Mouse (Mus musculus): ENCODE results near the gene Uap1.

The Uap1 gene

DNA sequence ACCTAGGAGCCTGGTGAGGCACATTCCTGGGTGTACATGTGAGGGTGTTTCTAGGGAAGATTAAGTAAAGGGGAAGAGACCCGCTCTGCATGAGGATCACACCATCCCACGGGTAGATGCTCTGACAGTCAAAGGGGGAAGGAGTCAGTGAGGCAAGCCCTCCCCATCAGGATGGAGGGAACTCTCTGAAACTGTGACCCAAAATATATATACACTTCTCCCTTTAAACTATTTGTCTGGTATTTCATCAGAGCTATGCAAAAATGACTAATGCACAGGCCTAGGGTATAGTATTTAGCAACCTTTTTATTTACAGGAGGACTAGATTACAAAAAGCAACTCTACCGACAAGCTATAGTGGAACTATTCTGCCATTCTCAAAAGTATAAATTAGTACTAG lies 9.8 kb downstream of the Uap1 start:
- no peak for DNase-seq (ENCODE audit: low spot score in 2 of 2)

DNA sequence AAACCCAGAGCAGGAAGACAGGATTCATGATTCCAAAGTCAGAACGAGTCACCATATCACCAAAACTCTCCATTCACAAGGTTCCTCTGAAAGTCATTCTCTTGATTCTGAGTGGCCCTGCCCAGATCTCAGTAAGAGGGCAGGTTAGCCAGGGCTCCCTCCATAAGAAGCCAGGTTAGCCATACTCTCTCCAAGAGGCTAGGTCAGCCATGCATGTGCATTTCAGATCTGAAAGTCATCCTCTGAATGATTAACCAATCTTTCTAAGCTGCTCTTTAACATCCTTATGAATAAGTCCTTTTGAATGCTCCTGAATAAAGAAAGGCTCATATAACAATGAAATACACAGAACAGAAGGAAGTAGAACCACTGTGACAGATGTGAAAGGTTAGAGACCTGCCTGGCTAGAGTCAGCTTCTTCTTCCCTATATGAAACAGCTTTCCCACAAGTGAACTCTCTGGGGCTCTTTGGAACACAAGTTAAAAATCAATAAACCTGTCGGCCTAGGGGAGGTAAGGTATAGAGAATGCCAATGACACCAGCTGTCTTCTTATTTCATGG lies 10.6 kb downstream of the Uap1 start:
- DNase-seq (ENCODE audit: low spot score in 2 of 2): no peak

- DNase-seq (ENCODE audit: low spot score in 2 of 2): no peak
Measured at GRCm38 (mm10) chr1:170163398-170163943, 11.3 kb downstream of the Uap1 start.

- DNase-seq (ENCODE audit: low spot score in 2 of 2): no peak
Measured at GRCm38 (mm10) chr1:170161852-170162251, 12.9 kb downstream of the Uap1 start.

GRCm38 (mm10) chr1:170160397-170160938 lies 14.3 kb downstream of the Uap1 start:
- no peak for DNase-seq (ENCODE audit: low spot score in 2 of 2)

DNA sequence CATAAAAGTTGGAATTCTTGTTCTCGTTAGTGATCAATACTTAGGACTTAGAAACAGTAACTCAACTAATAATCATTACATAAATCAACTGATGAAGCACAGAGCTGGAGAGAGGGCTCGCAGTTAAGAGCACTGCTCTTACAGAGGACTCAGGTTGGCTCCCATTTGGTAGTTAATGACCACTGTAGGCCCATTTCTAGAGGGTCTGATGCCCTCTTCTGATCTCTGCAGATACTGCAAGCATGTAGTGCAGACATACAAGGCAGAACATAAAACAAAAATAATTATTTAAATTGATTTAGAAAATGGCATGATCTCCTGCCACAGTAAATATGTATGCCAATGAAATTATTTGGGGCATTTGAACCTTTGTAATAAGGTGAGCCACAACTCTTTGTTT lies 15.1 kb downstream of the Uap1 start:
- no peak for DNase-seq (ENCODE audit: low spot score in 2 of 2)

- DNase-seq (ENCODE audit: low spot score in 2 of 2): no peak
Measured at GRCm38 (mm10) chr1:170155761-170156160, 19.0 kb downstream of the Uap1 start.

DNA sequence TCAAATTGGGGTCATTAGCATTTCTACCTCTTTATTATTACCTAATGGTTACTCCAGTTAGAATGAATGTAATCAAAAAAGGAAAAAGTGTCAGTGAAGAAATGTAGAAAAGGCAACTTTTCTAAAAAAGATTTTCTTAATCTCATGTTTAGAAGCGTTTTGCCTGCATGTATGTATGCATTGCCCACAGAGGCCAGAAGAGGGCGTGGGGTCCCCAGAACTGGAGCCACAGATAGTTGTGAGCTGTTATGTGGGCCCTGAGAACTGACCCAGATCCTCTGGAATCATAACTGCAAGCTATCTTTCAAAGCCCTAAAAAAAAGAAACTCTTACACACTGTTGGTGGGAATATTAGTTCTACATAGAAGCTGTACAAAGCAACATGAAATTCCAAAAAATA lies 19.5 kb downstream of the Uap1 start:
- no peak for DNase-seq (ENCODE audit: low spot score in 2 of 2)

DNA sequence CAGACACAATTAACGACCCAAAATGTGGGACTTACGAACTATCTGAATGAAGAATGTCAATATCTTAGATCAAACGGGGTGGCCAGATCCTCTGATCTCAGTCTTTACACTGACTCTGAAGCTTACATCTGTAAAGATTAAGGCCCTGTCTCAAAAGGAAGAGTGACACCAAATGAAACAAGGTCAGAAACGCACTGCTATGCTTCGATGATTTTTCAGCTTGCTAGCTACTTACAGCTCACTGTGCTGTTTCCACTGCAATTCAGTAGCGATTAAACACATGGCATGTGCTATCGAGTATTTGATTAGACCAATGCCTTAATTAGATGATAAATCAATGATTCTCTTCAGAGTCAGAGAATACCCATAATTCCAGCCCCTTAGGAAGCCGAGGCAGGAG lies 20.8 kb downstream of the Uap1 start:
- no peak for DNase-seq (ENCODE audit: low spot score in 2 of 2)

- no peak for DNase-seq (ENCODE audit: low spot score in 2 of 2)
Measured at GRCm38 (mm10) chr1:170152552-170152951, 22.2 kb downstream of the Uap1 start.

- DNase-seq (ENCODE audit: low spot score in 2 of 2): no peak
Measured at GRCm38 (mm10) chr1:170150870-170151269, 23.9 kb downstream of the Uap1 start.

GRCm38 (mm10) chr1:170149756-170150155 lies 25.0 kb downstream of the Uap1 start:
- DNase-seq (ENCODE audit: low spot score in 2 of 2): no peak

DNA sequence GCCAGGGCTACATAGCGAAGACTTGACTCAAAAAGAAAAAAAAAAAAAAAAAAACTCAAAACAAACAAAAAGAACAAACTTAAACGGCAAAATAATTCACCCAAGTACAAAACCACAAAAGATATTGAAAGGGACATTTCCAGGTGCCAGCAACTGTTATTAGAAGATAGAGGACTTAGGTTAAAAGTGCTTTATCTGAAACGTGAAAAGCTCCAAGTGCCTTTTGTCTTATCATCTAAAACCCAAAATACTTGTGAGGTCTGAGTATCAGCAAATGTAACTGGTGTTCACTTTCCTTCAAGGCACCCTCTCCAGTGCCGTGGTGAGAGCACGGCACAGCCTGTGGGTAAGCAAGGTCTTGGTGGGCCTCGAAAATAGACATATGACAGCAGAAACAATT lies 26.2 kb downstream of the Uap1 start:
- no peak for DNase-seq (ENCODE audit: low spot score in 2 of 2)

- DNase-seq (ENCODE audit: low spot score in 2 of 2): peak; percentile 28 to 67
Measured at GRCm38 (mm10) chr1:170147651-170148448, 26.9 kb downstream of the Uap1 start.

GRCm38 (mm10) chr1:170145606-170146005 lies 29.2 kb downstream of the Uap1 start:
- DNase-seq (ENCODE audit: low spot score in 2 of 2): no peak

DNA sequence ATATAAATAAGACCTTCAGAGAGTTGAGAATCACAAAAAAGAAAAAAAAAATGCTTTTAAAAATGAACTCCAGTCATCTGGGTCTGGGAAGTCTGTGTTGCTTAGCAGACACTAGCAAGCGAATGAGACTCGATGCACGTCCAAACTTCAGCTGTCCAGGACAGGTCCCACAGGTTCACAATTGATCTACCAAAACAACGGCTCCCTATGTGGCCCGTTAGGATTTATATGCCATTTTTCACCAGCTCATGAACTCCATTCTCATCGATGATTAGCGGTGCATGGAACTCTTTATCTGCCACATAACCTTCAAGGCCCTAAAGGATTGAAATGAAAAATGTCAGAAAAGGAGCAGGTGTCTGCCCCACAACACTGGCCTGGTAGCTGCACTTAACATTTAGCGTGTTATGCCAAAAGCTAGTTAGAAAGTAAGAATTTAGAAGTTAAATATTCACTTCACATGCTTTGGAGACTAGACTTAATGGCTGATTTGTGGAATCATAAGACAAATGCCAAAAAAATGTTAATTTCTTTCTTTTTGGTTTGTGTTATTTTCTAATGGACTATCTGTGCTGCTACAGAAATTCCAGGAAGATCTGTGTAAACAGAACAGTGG lies 32.4 kb downstream of the Uap1 start:
- DNase-seq (ENCODE audit: low spot score in 2 of 2): no peak

GRCm38 (mm10) chr1:170141626-170142025 lies 33.1 kb downstream of the Uap1 start:
- no peak for DNase-seq (ENCODE audit: low spot score in 2 of 2)

GRCm38 (mm10) chr1:170136351-170137009 lies 38.3 kb downstream of the Uap1 start:
- DNase-seq (ENCODE audit: low spot score in 2 of 2): peak; percentile 50 to 70

- no peak for DNase-seq (ENCODE audit: low spot score in 2 of 2)
Measured at GRCm38 (mm10) chr1:170134264-170134663, 40.5 kb downstream of the Uap1 start.

DNA sequence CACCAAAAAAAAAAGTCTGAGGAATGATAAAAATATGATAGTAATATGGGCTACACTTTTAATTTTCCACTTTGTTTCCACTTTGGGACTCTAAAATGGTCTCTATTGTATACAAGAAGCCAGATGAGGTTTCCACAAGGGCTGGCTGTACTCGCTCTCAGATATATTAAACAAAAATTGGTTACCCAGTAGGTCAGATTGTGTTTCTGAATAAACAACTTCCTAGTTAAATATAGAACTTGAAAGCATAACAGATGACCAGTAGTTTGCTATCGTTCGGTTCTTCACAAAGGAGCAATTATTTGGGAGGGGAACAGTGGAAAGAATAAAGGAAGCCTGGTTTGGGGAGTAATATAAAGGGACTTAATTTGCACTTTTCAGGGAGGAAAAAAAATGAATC lies 43.8 kb downstream of the Uap1 start:
- no peak for DNase-seq (ENCODE audit: low spot score in 2 of 2)

GRCm38 (mm10) chr1:170124644-170125043 lies 50.1 kb downstream of the Uap1 start:
- DNase-seq (ENCODE audit: low spot score in 2 of 2): no peak

- no peak for DNase-seq (ENCODE audit: low spot score in 2 of 2)
Measured at GRCm38 (mm10) chr1:170113616-170114015, 61.1 kb downstream of the Uap1 start.

All from spleen, postnatal 4 days (tissue).